Mouse (Mus musculus) testis, adult 2 months (tissue): ENCODE data around the gene Gm28230.

Source experiments
- CTCF ChIP-seq: fragments of 200-500 bp; IDR thresholded peaks from 2 replicates; pipeline ENCODE4 v1.5.1; 2012; ENCODE audit warnings: low read depth, mild to moderate bottlenecking, inconsistent platforms, low read length, moderate library complexity; ENCODE audit not compliant: control insufficient read depth, insufficient read depth, insufficient replicate concordance
- POLR2A ChIP-seq: fragments of 200-500 bp; IDR thresholded peaks from 2 replicates; pipeline ENCODE4 v1.6.1; 2012; ENCODE audit warnings: low read depth, mild to moderate bottlenecking, inconsistent platforms, low read length, moderate library complexity; ENCODE audit not compliant: control insufficient read depth

DNA sequence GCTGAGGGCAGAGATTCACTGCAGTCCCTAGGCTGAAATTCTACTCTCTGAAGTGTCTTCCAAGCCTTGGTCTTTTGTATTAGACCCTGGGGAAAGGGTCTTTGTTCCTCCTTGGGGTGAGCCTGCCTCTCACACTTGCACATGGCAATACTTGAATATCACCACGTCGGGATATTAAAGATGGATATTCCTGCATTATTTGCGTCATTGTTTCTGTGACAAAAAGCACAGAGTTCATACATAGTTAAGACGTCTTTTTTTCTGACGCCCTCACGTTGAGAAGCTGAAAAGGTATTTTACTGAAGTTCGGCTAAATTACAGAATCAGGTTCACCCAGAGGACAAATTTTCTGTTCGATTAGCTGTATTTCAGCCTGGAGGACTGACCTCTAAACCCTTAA is 3.8 kb downstream of the Gm28230 start:
- TF ChIP-seq POLR2A (no peak), CTCF (no peak)
